Mouse (Mus musculus): ENCODE results near the gene Pomgnt2. TPM values are rescaled to one million over a fixed set of nuclear protein-coding genes. Genes with fewer than 3 reads are reported as not detected.
"Not testable (repeated sequence)": the region's sequence is repeated elsewhere in the genome, so short reads cannot be mapped to it uniquely, and the experiment has no call there.

The Pomgnt2 gene
- polyA plus RNA-seq, 1 experiment from 2014 or later, result 25.1 TPM

DNA sequence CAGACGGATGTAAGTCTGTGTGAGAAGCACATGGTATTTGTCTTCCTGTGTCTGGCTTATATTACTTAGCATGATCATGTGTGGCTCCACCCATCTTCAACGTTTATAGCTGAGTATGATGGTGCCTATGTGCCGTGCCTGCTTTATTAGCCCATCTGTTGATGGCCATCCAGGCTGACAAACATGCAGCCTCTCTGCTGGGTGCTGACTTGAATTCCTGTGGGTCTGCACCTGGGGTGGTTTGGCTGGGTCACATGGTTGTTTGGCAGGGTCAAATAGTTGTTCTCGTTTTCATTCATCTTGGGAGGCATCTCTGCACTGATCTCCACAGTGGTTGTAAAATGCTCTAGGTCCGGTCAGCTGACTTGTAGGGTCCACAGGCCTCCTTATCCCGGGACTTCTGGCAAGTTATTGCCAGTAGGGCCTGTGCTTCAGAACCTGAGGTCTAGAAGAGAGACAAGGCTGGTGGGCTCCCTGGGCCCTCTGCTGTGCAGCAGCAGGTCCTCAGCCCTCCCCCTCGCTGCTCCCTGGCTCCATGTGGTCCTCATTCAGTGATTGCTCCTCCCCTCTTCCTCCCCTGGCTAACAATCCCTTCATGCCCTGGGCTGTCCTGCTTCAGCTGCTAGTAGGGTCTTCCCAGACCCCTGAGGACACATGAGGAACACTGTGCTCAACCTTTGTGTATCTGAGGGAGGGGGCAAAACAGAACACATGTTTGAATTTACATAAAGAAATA is 29.1 kb upstream of the Pomgnt2 start:
- Histone ChIP-seq H3K9me3 (no peaks in the 10 kb centered on the region), H3K4me2 (no peak overlapping the region), H3K27me3 (no peaks in the 10 kb centered on the region), H3K4me3 (no peak overlapping the region), H3K36me3 (no peaks in the 10 kb centered on the region), H3K4me1 (replicated peaks) (peaks cover 26% of the 10 kb centered on the region), H3K27ac (replicated peaks) (no peak overlapping the region), H3K9ac (no peak overlapping the region)
- no peak for ATAC-seq (ENCODE audit: low read depth)
- WGBS, result 51% methylated on average over 7 of the region's 7 CpGs

DNA sequence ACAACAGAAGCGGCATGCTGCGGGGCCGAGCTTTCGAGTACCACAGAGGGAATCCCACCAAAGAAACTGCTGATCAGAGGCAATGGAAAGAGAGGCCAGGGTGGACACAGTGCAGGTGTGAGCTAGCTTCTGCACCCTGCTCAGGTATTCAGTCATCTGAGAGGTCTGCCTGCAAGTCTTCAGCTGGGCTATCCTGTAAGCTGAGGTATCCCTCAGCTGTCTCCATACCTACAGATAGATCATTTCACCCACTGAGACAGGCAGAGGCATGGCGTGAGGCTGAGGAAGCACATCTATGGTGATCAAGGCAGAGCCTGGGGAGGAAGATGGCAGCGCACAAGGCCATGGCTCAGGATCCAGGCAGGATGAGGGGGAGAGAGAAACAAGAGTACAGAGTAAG is 27.5 kb upstream of the Pomgnt2 start:
- H3K4me3 ChIP-seq, result no peak overlapping the region
- H3K36me3 ChIP-seq, result no peaks in the 10 kb centered on the region
- WGBS, result 95% methylated on average over 6 of the region's 6 CpGs
- no peak for ATAC-seq (ENCODE audit: low read depth)
- H3K27me3 ChIP-seq, result no peaks in the 10 kb centered on the region
- H3K4me1 ChIP-seq (replicated peaks), result peaks cover 23% of the 10 kb centered on the region
- H3K27ac ChIP-seq (replicated peaks), result no peak overlapping the region
- H3K9me3 ChIP-seq, result no peaks in the 10 kb centered on the region
- no peak overlapping the region for H3K9ac ChIP-seq
- H3K4me2 ChIP-seq, result no peak overlapping the region

DNA sequence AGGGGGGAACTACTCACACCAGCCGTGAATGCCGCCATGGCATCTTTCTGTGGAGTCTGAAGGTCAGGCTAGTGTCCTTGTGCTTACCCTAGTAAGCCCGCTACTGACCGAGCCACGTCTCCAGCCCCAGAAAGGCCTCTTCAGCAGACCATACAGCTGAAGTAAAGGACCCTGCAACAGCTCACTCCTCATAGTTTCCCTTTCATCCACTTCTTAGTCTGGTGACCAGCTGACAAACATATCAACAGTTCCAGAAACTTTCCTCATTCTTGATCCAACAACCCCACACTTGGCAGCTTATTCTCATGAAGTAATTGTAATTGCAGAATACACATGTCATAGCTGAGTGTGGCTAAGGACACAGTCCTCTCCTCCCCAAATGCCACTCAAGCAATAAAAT is 27.0 kb upstream of the Pomgnt2 start:
- H3K4me3 ChIP-seq, result no peak overlapping the region
- H3K27me3 ChIP-seq, result no peaks in the 10 kb centered on the region
- no peak overlapping the region for H3K4me2 ChIP-seq
- no peak for ATAC-seq (ENCODE audit: low read depth)
- no peaks in the 10 kb centered on the region for H3K36me3 ChIP-seq
- no peak overlapping the region for H3K9ac ChIP-seq
- no peaks in the 10 kb centered on the region for H3K9me3 ChIP-seq
- H3K4me1 ChIP-seq (replicated peaks), result peaks cover 29% of the 10 kb centered on the region
- 90% methylated on average over 5 of the region's 5 CpGs for WGBS
- no peak overlapping the region for H3K27ac ChIP-seq (replicated peaks)

DNA sequence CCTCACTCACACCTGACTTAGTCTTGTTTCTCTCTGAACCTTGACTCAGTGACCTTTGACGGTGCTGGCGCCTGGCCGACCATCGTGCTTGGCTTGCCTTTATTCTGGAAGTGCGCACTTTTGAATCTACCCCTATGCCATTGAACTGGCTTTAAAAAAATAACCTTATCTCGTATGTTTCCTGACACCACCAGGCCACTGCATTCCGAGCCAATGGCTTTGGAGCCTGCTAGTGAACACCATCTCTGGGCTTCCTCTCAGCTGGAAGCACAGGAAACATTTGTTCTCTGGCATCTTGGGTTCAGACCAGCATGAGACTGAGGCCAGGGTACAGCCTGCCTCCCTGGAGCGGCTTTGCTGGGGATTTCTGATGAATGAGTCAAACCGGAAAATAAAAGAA is 25.9 kb upstream of the Pomgnt2 start:
- Histone ChIP-seq H3K4me2 (no peak overlapping the region), H3K4me1 (replicated peaks) (peaks cover 32% of the 10 kb centered on the region), H3K27me3 (no peaks in the 10 kb centered on the region), H3K4me3 (no peak overlapping the region), H3K27ac (replicated peaks) (no peak overlapping the region), H3K9ac (no peak overlapping the region), H3K36me3 (no peaks in the 10 kb centered on the region), H3K9me3 (no peaks in the 10 kb centered on the region)
- ATAC-seq (ENCODE audit: low read depth), result no peak
- 72% methylated on average over 9 of the region's 9 CpGs for WGBS

DNA sequence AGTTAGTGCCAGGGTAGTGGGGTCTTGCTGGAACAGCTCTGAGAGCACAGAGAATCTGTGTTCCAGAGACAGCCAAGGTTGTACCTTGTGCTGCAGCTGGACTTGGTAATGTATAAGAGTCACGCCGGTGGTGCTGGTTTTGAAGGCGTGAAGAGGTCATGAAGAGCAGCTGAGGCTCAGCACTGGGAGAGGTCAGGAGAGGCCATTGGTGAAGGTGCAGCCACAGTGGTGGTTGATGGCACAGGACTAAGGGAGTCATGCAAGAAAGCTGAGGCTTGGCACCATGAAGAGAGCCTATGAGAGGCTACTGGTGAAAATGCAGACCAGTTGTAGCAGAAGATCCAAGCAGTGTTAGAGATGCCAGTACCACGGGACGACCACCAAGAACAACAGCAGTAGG is 24.7 kb upstream of the Pomgnt2 start:
- H3K9me3 ChIP-seq, result no peaks in the 10 kb centered on the region
- WGBS, result 96% methylated on average over 5 of the region's 5 CpGs
- no peak for ATAC-seq (ENCODE audit: low read depth)
- H3K27ac ChIP-seq (replicated peaks), result no peak overlapping the region
- no peaks in the 10 kb centered on the region for H3K36me3 ChIP-seq
- no peak overlapping the region for H3K4me3 ChIP-seq
- H3K27me3 ChIP-seq, result no peaks in the 10 kb centered on the region
- H3K9ac ChIP-seq, result no peak overlapping the region
- no peak overlapping the region for H3K4me2 ChIP-seq
- H3K4me1 ChIP-seq (replicated peaks), result peaks cover 20% of the 10 kb centered on the region

DNA sequence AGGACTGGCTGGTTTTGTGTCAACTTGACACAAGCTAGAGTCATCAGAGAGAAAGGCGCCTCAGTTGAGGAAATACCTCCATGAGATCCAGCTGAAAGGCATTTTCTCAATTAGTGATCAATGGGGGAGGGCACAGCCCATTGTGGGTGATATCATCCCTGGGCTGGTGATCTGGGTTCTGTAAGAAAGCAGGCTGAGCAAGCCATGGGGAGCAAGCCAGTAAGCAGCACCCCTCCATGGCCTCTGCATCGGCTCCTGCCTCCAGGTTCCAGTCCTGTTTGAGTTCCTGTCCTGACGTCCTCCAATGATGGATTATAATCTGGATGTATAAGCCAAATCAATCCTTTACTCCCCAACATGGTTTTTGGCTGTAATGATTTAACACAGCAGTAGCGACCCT is 24.3 kb upstream of the Pomgnt2 start:
- H3K36me3 ChIP-seq; H3K27me3 ChIP-seq; H3K27ac ChIP-seq (replicated peaks); H3K4me3 ChIP-seq; H3K9ac ChIP-seq; ATAC-seq (ENCODE audit: low read depth); H3K4me2 ChIP-seq; H3K9me3 ChIP-seq: not testable (repeated sequence)
- 88% methylated on average over 4 of the region's 4 CpGs for WGBS
- peaks cover 17% of the 10 kb centered on the region for H3K4me1 ChIP-seq (replicated peaks)

DNA sequence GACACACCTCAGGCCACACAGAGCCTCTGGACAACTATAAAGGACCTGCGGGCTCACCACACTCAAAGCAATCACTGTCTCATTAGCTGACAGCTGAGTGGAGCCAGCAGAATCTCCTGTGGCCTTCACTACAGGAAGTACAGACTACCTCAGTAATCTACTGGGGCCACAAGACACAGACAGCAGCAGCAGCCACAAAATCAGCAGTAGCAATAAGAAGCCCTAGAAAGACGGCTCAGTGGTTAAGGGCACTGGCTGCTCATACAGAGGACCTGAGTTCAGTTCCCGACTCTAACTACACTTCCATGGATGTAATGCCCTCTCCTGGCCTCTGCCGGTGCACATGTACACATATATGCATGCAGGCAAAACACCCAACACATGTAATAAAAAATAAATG is 23.4 kb upstream of the Pomgnt2 start:
- H3K36me3 ChIP-seq, result no peaks in the 10 kb centered on the region
- no peak overlapping the region for H3K27ac ChIP-seq (replicated peaks)
- H3K9me3 ChIP-seq, result no peaks in the 10 kb centered on the region
- H3K4me3 ChIP-seq, result no peak overlapping the region
- no peak overlapping the region for H3K4me2 ChIP-seq
- H3K9ac ChIP-seq, result no peak overlapping the region
- no peaks in the 10 kb centered on the region for H3K27me3 ChIP-seq
- peaks cover 12% of the 10 kb centered on the region for H3K4me1 ChIP-seq (replicated peaks)
- 83% methylated on average over 4 of the region's 4 CpGs for WGBS
- ATAC-seq (ENCODE audit: low read depth), result no peak

DNA sequence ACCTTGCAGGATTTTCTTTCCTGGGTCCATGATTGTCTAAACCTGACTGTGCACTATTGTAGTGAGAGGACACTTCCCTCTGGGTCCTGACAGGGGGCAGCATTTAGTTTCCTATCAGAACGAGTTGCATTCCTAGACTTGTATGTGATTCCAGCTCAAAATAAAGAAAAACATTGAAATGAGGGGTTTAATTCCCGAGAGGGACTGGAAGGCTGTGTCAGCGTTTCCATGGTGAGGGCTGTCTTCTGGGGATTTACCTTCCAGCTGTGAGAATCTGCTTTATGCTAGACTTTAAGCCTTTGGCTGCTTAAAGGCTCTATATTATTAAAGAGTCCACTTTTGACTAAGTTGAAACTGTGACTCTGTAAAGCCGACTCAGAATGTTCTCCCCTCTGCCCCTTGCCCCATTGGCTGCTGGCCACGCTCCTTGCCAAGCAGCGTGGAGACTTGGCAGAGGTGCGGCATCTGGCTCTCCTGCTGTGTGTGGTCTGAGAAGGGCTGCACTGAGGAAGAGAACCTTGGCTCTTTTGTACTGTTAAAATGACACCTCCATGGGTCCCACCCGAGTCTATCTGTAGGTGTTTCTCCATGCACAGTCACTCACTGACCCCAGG is 22.0 kb upstream of the Pomgnt2 start:
- Histone ChIP-seq H3K27me3 (no peaks in the 10 kb centered on the region), H3K4me2 (peak overlapping the region; percentile 32), H3K9me3 (no peaks in the 10 kb centered on the region), H3K9ac (peak overlapping the region; percentile 49; the same call in 1 of the 2 replicates), H3K36me3 (no peaks in the 10 kb centered on the region), H3K27ac (replicated peaks) (peak overlapping the region; percentile 18; the same call in 1 of the 2 replicates), H3K4me1 (replicated peaks) (peaks cover 12% of the 10 kb centered on the region), H3K4me3 (no peak overlapping the region)
- 11% methylated on average over 8 of the region's 8 CpGs for WGBS
- ATAC-seq (ENCODE audit: low read depth), result peak; percentile 87

DNA sequence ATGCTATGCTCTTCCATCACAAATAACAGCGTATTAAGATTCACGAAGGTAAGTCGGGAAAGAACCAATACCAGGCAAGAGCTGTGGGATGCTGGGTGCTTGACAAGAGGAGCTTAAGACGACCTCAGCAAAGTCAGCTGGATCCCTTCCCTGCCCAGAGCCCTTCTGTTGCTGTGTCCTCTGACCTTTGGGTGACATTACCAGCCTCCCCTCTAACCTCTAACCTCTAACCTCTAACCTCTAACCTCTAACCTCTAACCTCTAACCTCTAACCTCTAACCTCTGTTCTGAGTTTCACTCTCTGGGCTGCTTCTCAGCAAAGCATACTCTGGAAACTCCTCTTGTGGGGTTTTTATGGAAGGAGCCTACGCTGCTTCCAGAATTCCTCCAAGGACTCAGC is 21.2 kb upstream of the Pomgnt2 start:
- no peaks in the 10 kb centered on the region for H3K9me3 ChIP-seq
- no peaks in the 10 kb centered on the region for H3K27me3 ChIP-seq
- H3K4me1 ChIP-seq (replicated peaks), result peaks cover 12% of the 10 kb centered on the region
- H3K36me3 ChIP-seq, result no peaks in the 10 kb centered on the region
- no peak overlapping the region for H3K4me3 ChIP-seq
- H3K27ac ChIP-seq (replicated peaks), result no peak overlapping the region
- no peak for ATAC-seq (ENCODE audit: low read depth)
- H3K4me2 ChIP-seq, result no peak overlapping the region
- H3K9ac ChIP-seq, result no peak overlapping the region
- WGBS, result 82% methylated on average over 5 of the region's 5 CpGs

DNA sequence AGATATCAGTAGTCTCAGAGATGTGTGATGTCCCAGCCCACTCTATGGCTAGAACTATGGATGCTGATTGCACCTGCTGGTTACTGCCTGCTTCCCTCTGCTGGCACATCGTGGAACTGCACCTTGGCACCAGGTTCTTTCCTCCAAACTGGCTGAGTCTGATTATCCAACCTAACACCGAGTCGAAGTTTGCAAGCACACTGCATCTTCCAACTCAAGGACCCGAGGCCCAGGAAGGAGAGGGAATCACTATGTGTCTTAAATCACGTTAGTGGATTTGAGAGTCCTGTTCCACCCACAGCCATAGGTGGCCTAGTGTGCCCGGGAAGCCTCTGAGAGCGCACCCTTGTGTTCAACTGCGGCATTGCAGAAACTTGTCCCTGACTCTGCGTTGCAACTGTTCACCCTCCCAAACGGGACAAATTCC is 17.3 kb upstream of the Pomgnt2 start:
- ATAC-seq (ENCODE audit: low read depth), result no peak
- WGBS, result 14% methylated on average over 10 of the region's 10 CpGs

DNA sequence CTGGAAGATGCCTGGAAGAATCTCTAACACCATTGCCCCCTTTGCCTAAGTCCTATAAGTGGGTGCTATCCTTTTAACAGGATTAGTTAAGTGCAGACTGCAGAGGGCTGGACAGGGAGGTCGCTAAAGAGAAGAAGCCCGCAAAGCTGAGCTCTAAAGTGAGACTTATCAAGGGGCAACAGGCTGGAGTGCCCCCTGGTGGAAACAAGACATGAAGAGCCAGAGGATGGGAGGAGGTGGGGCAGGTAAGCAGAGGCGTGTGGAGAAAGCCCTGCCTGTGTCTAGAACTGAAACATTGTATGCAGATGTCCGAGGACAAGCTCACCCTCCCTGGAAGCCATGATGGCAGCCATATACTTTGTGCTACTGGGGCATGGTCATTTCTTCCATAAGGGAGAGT is 16.7 kb upstream of the Pomgnt2 start:
- H3K4me3 ChIP-seq, result no peak overlapping the region
- H3K4me1 ChIP-seq (replicated peaks), result peaks cover 9% of the 10 kb centered on the region
- WGBS, result 85% methylated on average over 4 of the region's 4 CpGs
- H3K9ac ChIP-seq, result no peak overlapping the region
- no peaks in the 10 kb centered on the region for H3K27me3 ChIP-seq
- no peak for ATAC-seq (ENCODE audit: low read depth)
- no peak overlapping the region for H3K4me2 ChIP-seq
- H3K36me3 ChIP-seq, result no peaks in the 10 kb centered on the region
- H3K27ac ChIP-seq (replicated peaks), result no peak overlapping the region
- no peaks in the 10 kb centered on the region for H3K9me3 ChIP-seq

More for the DNA sequence above, 17.3 kb upstream of the Pomgnt2 start:
- no peaks in the 10 kb centered on the region for H3K27me3 ChIP-seq
- peaks cover 9% of the 10 kb centered on the region for H3K4me1 ChIP-seq (replicated peaks)
- no peak overlapping the region for H3K9ac ChIP-seq
- H3K4me3 ChIP-seq, result no peak overlapping the region
- H3K4me2 ChIP-seq, result no peak overlapping the region
- no peaks in the 10 kb centered on the region for H3K36me3 ChIP-seq
- H3K9me3 ChIP-seq, result no peaks in the 10 kb centered on the region
- H3K27ac ChIP-seq (replicated peaks), result no peak overlapping the region

DNA sequence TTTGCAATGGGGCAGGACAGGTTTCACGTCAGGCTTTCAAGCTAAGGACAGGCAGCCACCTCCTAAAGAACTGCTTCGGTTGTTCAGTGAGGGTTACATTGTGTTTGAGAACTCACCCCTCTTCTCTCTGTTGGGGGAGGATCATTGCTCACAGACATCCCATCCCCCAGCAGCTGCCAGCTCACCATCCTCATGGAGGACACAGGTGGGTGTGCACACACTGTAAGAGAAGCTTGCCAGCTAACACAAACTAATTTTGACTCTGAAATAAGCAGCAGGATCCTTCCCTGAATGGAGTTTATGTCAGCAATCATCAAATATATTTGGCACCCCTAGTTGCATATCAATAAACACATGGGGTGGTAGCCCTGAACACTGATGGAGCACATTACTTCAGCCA is 15.9 kb upstream of the Pomgnt2 start:
- H3K36me3 ChIP-seq, result no peaks in the 10 kb centered on the region
- no peak for ATAC-seq (ENCODE audit: low read depth)
- WGBS, result 85% methylated on average over 2 of the region's 2 CpGs

DNA sequence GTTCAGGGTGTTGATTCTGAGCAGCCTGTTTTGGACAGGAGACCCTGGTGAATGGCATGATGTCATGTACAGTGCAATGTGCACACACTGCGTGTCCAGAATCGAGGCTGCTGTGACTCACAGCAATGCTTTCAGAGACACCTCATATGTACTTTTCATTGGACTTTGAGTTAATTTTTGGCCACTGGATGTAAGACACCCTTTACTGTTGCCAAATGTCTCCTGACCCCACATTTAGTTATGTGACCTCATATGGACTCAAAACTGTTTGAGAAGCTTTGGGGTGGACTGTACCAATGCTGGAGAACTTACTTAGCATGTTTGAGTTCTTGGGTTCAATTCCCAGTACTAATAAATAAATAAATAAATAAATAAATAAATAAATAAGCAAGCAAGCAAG is 13.8 kb upstream of the Pomgnt2 start:
- no peak overlapping the region for H3K4me2 ChIP-seq
- no peaks in the 10 kb centered on the region for H3K27me3 ChIP-seq
- H3K9ac ChIP-seq, result no peak overlapping the region
- H3K4me1 ChIP-seq (replicated peaks), result peaks cover 13% of the 10 kb centered on the region
- H3K36me3 ChIP-seq, result no peaks in the 10 kb centered on the region
- WGBS, result 94% methylated on average over 2 of the region's 2 CpGs
- H3K9me3 ChIP-seq, result no peaks in the 10 kb centered on the region
- no peak overlapping the region for H3K4me3 ChIP-seq
- ATAC-seq (ENCODE audit: low read depth), result no peak
- no peak overlapping the region for H3K27ac ChIP-seq (replicated peaks)

More for the DNA sequence above, 15.9 kb upstream of the Pomgnt2 start:
- H3K27me3 ChIP-seq, result no peaks in the 10 kb centered on the region
- no peak overlapping the region for H3K27ac ChIP-seq (replicated peaks)
- no peak overlapping the region for H3K9ac ChIP-seq
- H3K4me3 ChIP-seq, result no peak overlapping the region
- peaks cover 13% of the 10 kb centered on the region for H3K4me1 ChIP-seq (replicated peaks)
- no peaks in the 10 kb centered on the region for H3K9me3 ChIP-seq
- H3K4me2 ChIP-seq, result no peak overlapping the region

Measured in neural tube, embryonic 13.5 days (tissue).